Mouse (Mus musculus) lung, postnatal 10 days (tissue): ENCODE data around the gene Olfr1205.

Experiments
- DNase-seq: peaks from one replicate; pipeline ENCODE4 v3.0.0; 2021

Olfr1205 gene

GRCm38 (mm10) chr2:88829437-88829836 is at the start of gene Olfr1205:
Olfr1205 (plus strand) TSS chr2:88829737.
- no peak for DNase-seq

- DNase-seq: no peak
Observed at GRCm38 (mm10) chr2:88792736-88793135, 36.8 kb upstream of the Olfr1205 start, which contains the start of gene Olfr1201. Olfr1201 (plus strand) TSS chr2:88793036.

- no peak for DNase-seq
Observed at GRCm38 (mm10) chr2:88814196-88814595, 15.3 kb upstream of the Olfr1205 start, which contains the start of gene Olfr1202. Olfr1202 (plus strand) TSS chr2:88814496.

- no peak for DNase-seq
Observed at GRCm38 (mm10) chr2:88838477-88838876, 8.9 kb downstream of the Olfr1205 start.

GRCm38 (mm10) chr2:88848992-88849391 is 19.5 kb downstream of the Olfr1205 start, which contains the start of gene Olfr1204:
Olfr1204 (plus strand) TSS chr2:88849292.
- DNase-seq: no peak

- no peak for DNase-seq
Observed at GRCm38 (mm10) chr2:88862931-88863330, 33.4 kb downstream of the Olfr1205 start, which contains the start of gene Olfr1206. Olfr1206 (plus strand) TSS chr2:88863231.
